Comparison of ENCODE assay signal across 10 mouse cellular contexts in the genomic region with DNA sequence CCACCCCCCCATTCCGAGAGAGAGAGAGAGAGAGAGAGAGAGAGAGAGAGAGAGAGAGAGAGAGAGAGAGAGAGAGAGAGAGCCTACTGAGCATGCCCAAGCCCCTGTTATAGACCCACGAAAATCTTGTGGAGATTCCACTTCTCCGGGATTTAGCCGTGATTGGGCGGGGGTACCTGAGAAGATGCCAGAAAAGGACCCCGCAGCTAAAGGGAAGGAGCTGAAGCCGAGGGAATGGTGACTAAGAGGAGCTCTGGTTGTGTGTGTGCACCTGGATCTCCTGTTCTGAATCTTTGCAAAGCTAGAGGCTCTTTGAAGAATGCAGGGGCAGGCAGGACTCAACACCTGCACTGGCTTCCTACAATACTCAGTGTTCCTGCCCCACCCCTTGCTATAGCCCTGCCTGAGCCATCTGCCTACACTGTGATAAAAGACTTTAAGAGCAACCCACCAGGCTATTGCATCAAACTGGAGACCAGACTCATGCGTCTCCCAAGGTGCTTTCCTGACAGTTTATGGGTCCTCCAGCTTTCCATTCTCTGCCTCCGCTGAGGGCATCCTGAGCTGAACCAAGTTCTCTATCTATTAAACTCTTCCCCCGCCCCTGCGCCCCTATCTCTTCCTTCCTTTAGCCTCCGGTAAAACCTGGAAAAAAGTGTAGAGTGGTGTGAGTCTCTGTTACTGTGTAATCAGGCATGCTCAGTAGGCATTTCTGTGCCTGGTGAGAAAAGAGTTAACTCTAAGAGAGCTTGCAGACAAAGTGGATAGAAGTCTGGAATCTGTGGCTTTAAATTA. TPM values are rescaled to one million over a fixed set of nuclear protein-coding genes. Genes with fewer than 3 reads are reported as not detected.
DNase-seq lines count a peak whose midpoint lies in the region; ATAC-seq and TF ChIP-seq lines count a peak whose summit lies in the region.
"Had no signal": no experiment of that assay in that cellular context is flagged by ENCODE, and none has a peak within 500 bp of the region (broad histone marks: within the 10 kb centered on the region; RNA-seq: fewer than 3 reads in every experiment).

No protein-coding gene starts in this region.

- peak overlapping the region; percentile 83 for H3K27ac ChIP-seq in hindbrain, embryonic 10.5 days
- peak overlapping the region; percentile 94 for H3K27ac ChIP-seq in midbrain, embryonic 15.5 days

- 36% methylated on average over 11 of the region's 12 CpGs for WGBS in hindbrain, embryonic 10.5 days
- 21% methylated on average over 12 of the region's 12 CpGs for WGBS in midbrain, embryonic 15.5 days

- H3K4me2 ChIP-seq in midbrain, embryonic 15.5 days: peak overlapping the region; percentile 64

- peak overlapping the region; percentile 70; the same call in 1 of the 2 replicates for H3K4me3 ChIP-seq in E14TG2a.4 (replicated peaks; ENCODE audit: low read length)
- peak overlapping the region; percentile 52 for H3K4me3 ChIP-seq in hindbrain, embryonic 10.5 days
- peak overlapping the region; percentile 57 for H3K4me3 ChIP-seq in midbrain, embryonic 15.5 days

- peak; percentile 74 to 76 for DNase-seq in cerebellum, postnatal 14 days
- DNase-seq in hindbrain, embryonic 10.5 days (ENCODE audit: low spot score): no peak
- DNase-seq in lung, postnatal 25 days (ENCODE audit: low spot score): no peak
- no peak for DNase-seq in kidney, adult 18-20 months
- no peak for DNase-seq in natural killer cell, adult 2 months (ENCODE audit: low spot score in 2 of 2)
- no peak for DNase-seq in c-Kit-positive CD71-positive TER-119-positive erythroid progenitor cells, embryonic 14.5 days (ENCODE audit: low spot score)
- DNase-seq: spleen, adult 18-20 months had no signal

- peaks cover 8% of the 10 kb centered on the region for H3K4me1 ChIP-seq in E14TG2a.4 (replicated peaks; ENCODE audit: low read depth, low read length)
- H3K4me1 ChIP-seq in hindbrain, embryonic 10.5 days (replicated peaks): peaks cover 15% of the 10 kb centered on the region
- peaks cover 4% of the 10 kb centered on the region for H3K4me1 ChIP-seq in midbrain, embryonic 15.5 days

- H3K36me3 ChIP-seq in E14TG2a.4 (ENCODE audit: insufficient read depth, low read length): no peaks in the 10 kb centered on the region
- H3K36me3 ChIP-seq in hindbrain, embryonic 10.5 days: peaks cover 8% of the 10 kb centered on the region
- peaks cover 9% of the 10 kb centered on the region for H3K36me3 ChIP-seq in midbrain, embryonic 15.5 days (replicated peaks)
- H3K36me3 ChIP-seq: G1E had no signal

- peak; percentile 90 for ATAC-seq in midbrain, embryonic 15.5 days (replicated peaks)

- peaks cover 34% of the 10 kb centered on the region for H3K27me3 ChIP-seq in E14TG2a.4 (ENCODE audit: insufficient read depth, low read length)
- H3K27me3 ChIP-seq in hindbrain, embryonic 10.5 days (ENCODE audit: insufficient read depth, poor library complexity, severe bottlenecking): 0 out of 2 replicates have a peak, but pooled peaks cover 4% of the 10 kb centered on the region
- no peaks in the 10 kb centered on the region for H3K27me3 ChIP-seq in midbrain, embryonic 15.5 days (replicated peaks)

- TF ChIP-seq CTCF in E14TG2a.4 (conservative IDR thresholded peaks at IDR 0.05; ENCODE audit: low read length): no peak

- H3K9ac ChIP-seq in midbrain, embryonic 15.5 days: peak overlapping the region; percentile 73

- H3K9me3 ChIP-seq in E14TG2a.4 (ENCODE audit: low read length): no peaks in the 10 kb centered on the region
- peaks cover 7% of the 10 kb centered on the region for H3K9me3 ChIP-seq in hindbrain, embryonic 10.5 days
- 0 out of 2 replicates have a peak, but pooled peaks cover 4% of the 10 kb centered on the region for H3K9me3 ChIP-seq in midbrain, embryonic 15.5 days

RNA-seq across cellular contexts. Expression of a gene that starts 0.4 kb away (rescaled TPM):
- 8.6 and 15.4 TPM in 2 replicates for polyA plus RNA-seq in hindbrain, embryonic 10.5 days (2016; fragmentation: Nextera tagmentation; extraction: Ambion mirVana)
- 210 and 212 TPM in 2 replicates for polyA plus RNA-seq in midbrain, embryonic 15.5 days (2015; fragmentation: Nextera tagmentation; extraction: Ambion mirVana)
- polyA plus RNA-seq: G1E had no signal

Comparison
In these comparisons a context has a peak if more than half of its experiments do, and no peak if none do; other contexts are left out.
1. DNase-seq: peak in cerebellum, postnatal 14 days (2 of 2); none in hindbrain, embryonic 10.5 days (single experiment), lung, postnatal 25 days (single experiment), kidney, adult 18-20 months (single experiment), natural killer cell, adult 2 months (0 of 2) and c-Kit-positive CD71-positive TER-119-positive erythroid progenitor cells, embryonic 14.5 days (single experiment).
2. RNA of a gene that starts 0.4 kb away (polyA plus RNA-seq): 210 to 212 TPM in midbrain, embryonic 15.5 days; 8.6 to 15.4 TPM in hindbrain, embryonic 10.5 days; every median in the first group is over 10 times any median in the second.
3. Peak in every context shown above with its lines, with median percentiles within 50 percentile points of each other: H3K4me3 ChIP-seq.